Mouse (Mus musculus) midbrain, embryonic 16.5 days (tissue): ENCODE measurements around the gene Tomt. TPM values are rescaled to one million over a fixed set of nuclear protein-coding genes. Genes with fewer than 3 reads are reported as not detected.

Source experiments
- ATAC-seq: fragments of 200-750 bp; cut with Nextera tagmentation; 2 replicates; pipeline ENCODE4 v1.8.0; 2017; ENCODE audit warnings: moderate TSS enrichment
- H3K27ac ChIP-seq: fragments of 300-500 bp; sonication (generic); 2 replicates; pipeline ENCODE4 v1.5.1; 2014; ENCODE audit warnings: mild to moderate bottlenecking, low read length, mixed read lengths
- H3K27me3 ChIP-seq: fragments of 300-500 bp; sonication (generic); 2 replicates; pipeline ENCODE4 v1.6.1; 2014; ENCODE audit warnings: low read depth, low read length, mixed read lengths; ENCODE audit not compliant: control insufficient read depth, insufficient read depth
- H3K36me3 ChIP-seq: fragments of 300-500 bp; sonication (generic); 2 replicates; pipeline ENCODE4 v1.6.1; 2014; ENCODE audit warnings: mild to moderate bottlenecking, low read length, moderate library complexity, mixed read lengths; ENCODE audit not compliant: control insufficient read depth, insufficient read depth
- H3K4me1 ChIP-seq: fragments of 300-500 bp; sonication (generic); 2 replicates; pipeline ENCODE4 v1.6.1; 2014; ENCODE audit warnings: mild to moderate bottlenecking, low read length, mixed read lengths; ENCODE audit not compliant: control insufficient read depth, insufficient read depth
- H3K4me2 ChIP-seq: fragments of 300-500 bp; sonication (generic); 2 replicates; pipeline ENCODE4 v1.6.1; 2014; ENCODE audit warnings: mild to moderate bottlenecking, low read length, mixed read lengths
- H3K4me3 ChIP-seq: fragments of 300-500 bp; sonication (generic); 2 replicates; pipeline ENCODE4 v1.5.1; 2014; ENCODE audit warnings: low read depth, mild to moderate bottlenecking, low read length, moderate library complexity, mixed read lengths
- H3K9ac ChIP-seq: fragments of 300-500 bp; sonication (generic); 2 replicates; pipeline ENCODE4 v1.6.1; 2014; ENCODE audit warnings: low read depth, low read length, mixed read lengths
- H3K9me3 ChIP-seq: fragments of 300-500 bp; sonication (generic); replicated peaks from 2 replicates; pipeline ENCODE4 v1.6.1; 2014; ENCODE audit warnings: mild to moderate bottlenecking, low read length, mixed read lengths; ENCODE audit not compliant: control insufficient read depth, poor library complexity, severe bottlenecking
- WGBS: fragments of 180-500 bp; shearing (Covaris S2); extraction: QIAGEN DNeasy Blood & Tissue Kit; methylation state at CpG from one replicate; pipeline ENCODE4 v1.1.7; 2014; 5-methylcytosine and 5-hydroxymethylcytosine counted together
- polyA plus RNA-seq: library from polyadenylated mRNA; unstranded; fragments of >200 nt; fragmentation: Nextera tagmentation; extraction: Ambion mirVana; gene quantifications from 2 replicates; pipeline ENCODE4 v1.2.1, GENCODE M21; 2015

Tomt gene
- polyA plus RNA-seq, 1 experiment from 2014 or later, result 0.35 TPM

GRCm38 (mm10) chr7:101910138-101910537 lies 4.0 kb upstream of the Tomt start:
- Histone ChIP-seq H3K27ac (no peak overlapping the region), H3K27me3 (no peaks in the 10 kb centered on the region), H3K4me1 (peaks cover 16% of the 10 kb centered on the region), H3K9me3 (no peaks in the 10 kb centered on the region), H3K36me3 (peaks cover 26% of the 10 kb centered on the region; the same call in 1 of the 2 replicates), H3K4me2 (no peak overlapping the region), H3K4me3 (no peak overlapping the region), H3K9ac (no peak overlapping the region)
- ATAC-seq, result no peak
- 82% methylated on average over 4 of the region's 4 CpGs for WGBS

- no peak overlapping the region for H3K27ac ChIP-seq
- no peaks in the 10 kb centered on the region for H3K27me3 ChIP-seq
- no peak for ATAC-seq
- H3K4me1 ChIP-seq, result peaks cover 19% of the 10 kb centered on the region
- H3K36me3 ChIP-seq, result peaks cover 19% of the 10 kb centered on the region; the same call in 1 of the 2 replicates
- 90% methylated on average over 4 of the region's 4 CpGs for WGBS
- H3K4me3 ChIP-seq, result no peak overlapping the region
- H3K4me2 ChIP-seq, result no peak overlapping the region
- H3K9ac ChIP-seq, result peak overlapping the region; percentile 21; the same call in 1 of the 2 replicates
- H3K9me3 ChIP-seq, result no peaks in the 10 kb centered on the region
Measured at GRCm38 (mm10) chr7:101908367-101908766, 2.2 kb upstream of the Tomt start.

- Histone ChIP-seq H3K4me2 (peak overlapping the region; percentile 60), H3K36me3 (peaks cover 9% of the 10 kb centered on the region; the same call in 1 of the 2 replicates), H3K9ac (peak overlapping the region; percentile 94; the same call in 1 of the 2 replicates), H3K4me1 (peaks cover 19% of the 10 kb centered on the region), H3K27ac (no peak overlapping the region), H3K9me3 (no peaks in the 10 kb centered on the region), H3K27me3 (no peaks in the 10 kb centered on the region), H3K4me3 (peak overlapping the region; percentile 92)
- 90% methylated on average over 8 of the region's 8 CpGs for WGBS
- ATAC-seq, result no peak
Measured at GRCm38 (mm10) chr7:101906696-101907095, 537 bp upstream of the Tomt start.

GRCm38 (mm10) chr7:101905561-101906286 lies 435 bp downstream of the Tomt start, which contains the start of gene Lamtor1:
Lamtor1 (plus strand) TSS chr7:101905904.
- ATAC-seq, result peak; percentile 97
- no peaks in the 10 kb centered on the region for H3K9me3 ChIP-seq
- 0 out of 2 replicates have a peak, but pooled peaks cover 6% of the 10 kb centered on the region for H3K36me3 ChIP-seq
- peak within 1 kb of the TSS; percentile 92 for H3K4me3 ChIP-seq
- H3K27me3 ChIP-seq, result no peaks in the 10 kb centered on the region
- peak within 1 kb of the TSS; percentile 97 for H3K27ac ChIP-seq
- H3K4me2 ChIP-seq, result peak within 1 kb of the TSS; percentile 60
- H3K4me1 ChIP-seq, result peaks cover 19% of the 10 kb centered on the region
- under 1% methylated on average over 61 of the region's 61 CpGs for WGBS
- H3K9ac ChIP-seq, result peak within 1 kb of the TSS; percentile 94

- Histone ChIP-seq H3K4me3 (no peak overlapping the region), H3K9ac (no peak overlapping the region), H3K36me3 (no peaks in the 10 kb centered on the region), H3K4me1 (peaks cover 16% of the 10 kb centered on the region), H3K27ac (no peak overlapping the region), H3K4me2 (no peak overlapping the region), H3K27me3 (no peaks in the 10 kb centered on the region), H3K9me3 (no peaks in the 10 kb centered on the region)
- no peak for ATAC-seq
Measured at GRCm38 (mm10) chr7:101902846-101903245, 3.3 kb downstream of the Tomt start.

- no peak overlapping the region for H3K4me3 ChIP-seq
- WGBS, result 95% methylated on average over 10 of the region's 10 CpGs
- H3K36me3 ChIP-seq, result no peaks in the 10 kb centered on the region
- H3K9ac ChIP-seq, result no peak overlapping the region
- H3K4me2 ChIP-seq, result no peak overlapping the region
- H3K27ac ChIP-seq, result no peak overlapping the region
- H3K9me3 ChIP-seq, result no peaks in the 10 kb centered on the region
- no peak for ATAC-seq
- peaks cover 16% of the 10 kb centered on the region for H3K4me1 ChIP-seq
- H3K27me3 ChIP-seq, result no peaks in the 10 kb centered on the region
Measured at GRCm38 (mm10) chr7:101901969-101902368, 4.2 kb downstream of the Tomt start.

- Histone ChIP-seq H3K4me2 (no peak overlapping the region), H3K27ac (no peak overlapping the region), H3K9me3 (no peaks in the 10 kb centered on the region), H3K4me3 (no peak overlapping the region), H3K4me1 (peaks cover 10% of the 10 kb centered on the region), H3K27me3 (no peaks in the 10 kb centered on the region), H3K9ac (no peak overlapping the region), H3K36me3 (no peaks in the 10 kb centered on the region)
- ATAC-seq, result no peak
- WGBS, result 94% methylated on average over 16 of the region's 16 CpGs
Measured at GRCm38 (mm10) chr7:101900331-101901097, 5.6 kb downstream of the Tomt start.

- H3K27me3 ChIP-seq, result no peaks in the 10 kb centered on the region
- peak overlapping the region; percentile 66 for H3K4me3 ChIP-seq
- H3K4me1 ChIP-seq, result peaks cover 10% of the 10 kb centered on the region; the same call in 1 of the 2 replicates
- peak overlapping the region; percentile 59 for H3K4me2 ChIP-seq
- WGBS, result under 1% methylated on average over 57 of the region's 57 CpGs
- H3K9me3 ChIP-seq, result no peaks in the 10 kb centered on the region
- H3K9ac ChIP-seq, result peak overlapping the region; percentile 72
- H3K36me3 ChIP-seq, result no peaks in the 10 kb centered on the region
- peak overlapping the region; percentile 90 for H3K27ac ChIP-seq
- peak; percentile 99 for ATAC-seq
Measured at GRCm38 (mm10) chr7:101896104-101897066, 9.8 kb downstream of the Tomt start.
